Mouse (Mus musculus) liver, embryonic 11.5 days (tissue): ENCODE results near the gene Dyrk2. TPM values are rescaled to one million over a fixed set of nuclear protein-coding genes. Genes with fewer than 3 reads are reported as not detected.

Experiments
- ATAC-seq: fragments of 200-750 bp; cut with Nextera tagmentation; replicated peaks from 2 replicates; pipeline ENCODE4 v1.8.0; 2017; ENCODE audit warnings: moderate number of reproducible peaks, mild to moderate bottlenecking, moderate TSS enrichment, moderate library complexity; ENCODE audit not compliant: low FRiP score
- DNase-seq: peaks from one replicate; pipeline ENCODE4 v3.0.0-alpha.2; 2017; ENCODE audit warnings: low spot score
- H3K27ac ChIP-seq: fragments of 300-500 bp; sonication (generic); 2 replicates; pipeline ENCODE4 v1.5.1; 2014; ENCODE audit warnings: mild to moderate bottlenecking, low read depth, low read length, control low read depth
- H3K27me3 ChIP-seq: fragments of 300-500 bp; sonication (generic); replicated peaks from 2 replicates; pipeline ENCODE4 v1.6.1; 2014; ENCODE audit warnings: low read length, mixed read lengths; ENCODE audit not compliant: control insufficient read depth, insufficient read depth
- H3K36me3 ChIP-seq: fragments of 300-500 bp; sonication (generic); 2 replicates; pipeline ENCODE4 v1.6.1; 2014; ENCODE audit warnings: mild to moderate bottlenecking, low read length, moderate library complexity, mixed read lengths; ENCODE audit not compliant: control insufficient read depth, insufficient read depth
- H3K4me1 ChIP-seq: fragments of 300-500 bp; sonication (generic); replicated peaks from 2 replicates; pipeline ENCODE4 v1.6.1; 2014; ENCODE audit warnings: low read length, mixed read lengths; ENCODE audit not compliant: control insufficient read depth, insufficient read depth
- H3K4me2 ChIP-seq: fragments of 300-500 bp; sonication (generic); 2 replicates; pipeline ENCODE4 v1.6.1; 2014; ENCODE audit warnings: mild to moderate bottlenecking, control low read depth, moderate library complexity
- H3K4me3 ChIP-seq: fragments of 300-500 bp; sonication (generic); 2 replicates; pipeline ENCODE4 v1.5.1; 2014; ENCODE audit warnings: low read depth, low read length, control low read depth
- H3K9ac ChIP-seq: fragments of 300-500 bp; sonication (generic); 2 replicates; pipeline ENCODE4 v1.6.1; 2014; ENCODE audit warnings: low read depth, low read length, control low read depth
- H3K9me3 ChIP-seq: fragments of 300-500 bp; sonication (generic); 2 replicates; pipeline ENCODE4 v1.6.1; 2016; ENCODE audit warnings: low read length, inconsistent platforms, mixed read lengths; ENCODE audit not compliant: control insufficient read depth
- WGBS: fragments of 180-500 bp; shearing (Covaris S2); extraction: QIAGEN DNeasy Blood & Tissue Kit; methylation state at CpG from one replicate; pipeline ENCODE4 v1.1.7; 2014; 5-methylcytosine and 5-hydroxymethylcytosine counted together
- polyA plus RNA-seq: library from polyadenylated mRNA; unstranded; fragments of >200 nt; fragmentation: Nextera tagmentation; extraction: Ambion mirVana; gene quantifications from 2 replicates; pipeline ENCODE4 v1.2.1, GENCODE M21; 2014

Dyrk2 gene
- polyA plus RNA-seq, 1 experiment from 2014 or later, result 6.0 TPM

DNA sequence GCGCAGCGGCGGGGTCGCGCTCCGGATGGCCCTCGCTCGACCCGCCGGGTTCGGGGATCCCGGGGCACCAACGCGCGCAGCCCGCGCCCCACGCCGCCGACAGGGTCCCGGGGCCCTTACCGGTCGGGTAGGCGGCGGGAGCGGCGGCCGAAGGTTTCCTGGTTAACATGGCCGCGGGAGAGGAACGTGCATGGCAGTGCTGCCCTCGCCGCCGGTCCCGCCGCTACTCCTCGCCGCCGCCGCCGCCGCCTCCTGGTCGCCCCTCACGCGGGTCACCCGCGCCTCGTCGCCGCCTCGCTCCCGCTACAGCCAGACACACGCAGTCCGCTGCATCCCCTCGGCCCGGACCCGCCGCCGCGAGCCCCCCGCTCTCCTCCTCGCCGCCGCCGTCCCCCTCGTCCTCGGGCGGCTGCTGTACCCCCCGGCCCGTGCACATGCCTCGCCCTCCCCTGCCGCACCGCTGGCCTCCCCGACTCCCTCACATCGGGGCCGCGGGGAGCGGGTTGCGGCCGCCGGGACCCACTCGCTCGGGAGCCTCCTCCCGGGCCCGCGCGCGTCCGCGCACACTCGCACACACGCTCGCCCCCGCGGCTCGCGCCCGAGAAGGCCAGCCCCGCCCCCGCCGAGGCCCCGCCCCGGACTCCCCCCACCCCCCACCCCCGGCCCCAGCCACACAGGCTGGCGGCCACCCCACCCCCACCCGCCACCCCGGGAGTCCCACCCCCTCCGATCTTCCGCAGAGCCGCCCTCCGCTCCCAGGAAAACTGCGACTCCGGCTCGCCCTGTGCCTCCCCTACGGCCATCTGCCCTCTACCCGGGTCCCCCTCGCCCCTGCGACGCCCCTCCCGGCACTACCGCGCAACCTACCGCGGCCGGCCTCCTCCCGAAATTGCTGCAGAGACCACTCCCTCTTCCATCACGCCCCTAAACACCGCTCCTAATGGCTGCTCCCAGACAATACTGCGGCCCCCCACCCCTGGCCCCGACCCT is 1.1 kb downstream of the Dyrk2 start:
- Histone ChIP-seq H3K36me3 (0 out of 2 replicates have a peak, but pooled peaks cover 4% of the 10 kb centered on the region), H3K27me3 (no peaks in the 10 kb centered on the region), H3K27ac (peak overlapping the region; percentile 89), H3K9ac (peak overlapping the region; percentile 93), H3K4me1 (peaks cover 21% of the 10 kb centered on the region), H3K9me3 (no peaks in the 10 kb centered on the region), H3K4me3 (peak overlapping the region; percentile 84), H3K4me2 (peak overlapping the region; percentile 88)
- ATAC-seq (peak; percentile 76), DNase-seq (peak; percentile 88)
- under 1% methylated on average over 84 of the region's 130 CpGs for WGBS

DNA sequence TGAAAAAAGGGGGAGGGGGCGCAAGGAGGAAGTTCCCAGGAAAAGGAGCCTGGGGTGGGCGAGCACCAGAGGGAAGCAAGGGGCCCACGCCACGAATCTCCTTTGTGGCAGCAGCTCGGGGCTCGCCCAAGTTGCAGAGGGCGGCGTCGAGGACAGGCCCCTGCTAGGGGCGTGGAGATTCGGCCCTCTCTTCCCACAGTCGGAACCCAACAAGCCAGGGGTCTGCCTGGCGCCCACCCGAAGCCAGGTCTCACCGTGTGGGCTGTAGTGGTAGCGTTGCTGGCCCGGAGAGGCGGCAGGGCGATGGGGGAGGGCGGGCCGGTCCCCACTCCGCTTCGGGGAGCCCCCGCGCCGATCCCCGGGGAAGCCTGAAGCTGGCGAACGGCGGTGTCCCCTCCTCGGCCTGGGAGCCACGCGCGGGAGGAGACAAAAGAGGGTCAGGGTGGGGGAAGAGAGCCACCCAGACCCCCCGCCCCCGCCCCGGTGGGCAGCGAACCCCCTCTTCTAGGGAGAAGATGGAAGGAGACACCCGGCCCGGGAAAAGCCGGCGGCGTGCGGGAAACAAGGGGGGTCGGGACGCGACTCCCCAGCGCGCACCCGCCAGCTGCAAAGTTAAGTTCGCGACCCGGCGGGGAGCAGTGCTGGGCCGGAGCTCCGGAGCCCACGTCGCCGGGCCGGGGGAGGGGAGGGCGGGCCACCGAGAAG is 2.0 kb downstream of the Dyrk2 start:
- peak; percentile 72 for DNase-seq
- peak; percentile 46 for ATAC-seq
- peak overlapping the region; percentile 88 for H3K4me2 ChIP-seq
- WGBS, result under 1% methylated on average over 57 of the region's 62 CpGs
- H3K27me3 ChIP-seq, result no peaks in the 10 kb centered on the region
- H3K27ac ChIP-seq, result peak overlapping the region; percentile 89
- no peaks in the 10 kb centered on the region for H3K9me3 ChIP-seq
- peak overlapping the region; percentile 84 for H3K4me3 ChIP-seq
- H3K36me3 ChIP-seq, result peaks cover 8% of the 10 kb centered on the region; the same call in 1 of the 2 replicates
- peaks cover 21% of the 10 kb centered on the region for H3K4me1 ChIP-seq
- peak overlapping the region; percentile 93 for H3K9ac ChIP-seq

DNA sequence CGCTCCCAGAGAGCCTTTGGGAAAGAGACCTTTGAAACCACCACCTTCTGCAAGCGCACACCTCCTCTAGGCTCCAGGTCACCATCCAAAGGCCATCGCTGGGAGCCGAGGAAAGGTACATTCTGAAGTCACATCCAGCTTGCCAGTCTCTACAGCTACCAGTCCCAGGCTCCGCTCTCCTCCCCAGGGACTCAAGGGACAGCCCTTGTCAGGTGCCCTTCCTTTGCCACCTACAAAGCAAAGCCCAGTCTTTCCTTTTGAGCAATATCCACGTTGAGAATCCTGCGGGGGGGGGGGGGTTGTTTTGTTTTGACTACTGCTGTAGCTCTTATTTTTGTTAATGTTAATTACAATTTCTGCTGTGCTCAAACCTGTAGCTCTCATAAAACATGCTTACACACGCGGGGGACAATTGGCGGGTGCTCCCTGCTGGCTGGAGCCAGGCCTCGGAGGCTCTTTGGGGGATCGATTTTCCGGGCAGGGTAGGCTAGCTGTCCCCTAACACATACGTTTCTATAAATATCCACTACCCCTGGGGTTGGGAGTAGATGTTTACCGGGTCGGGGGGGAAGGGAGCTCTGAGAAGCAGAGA is 2.6 kb downstream of the Dyrk2 start:
- ATAC-seq (no peak), DNase-seq (no peak)
- Histone ChIP-seq H3K9ac (peak overlapping the region; percentile 93), H3K36me3 (peaks cover 13% of the 10 kb centered on the region; the same call in 1 of the 2 replicates), H3K9me3 (no peaks in the 10 kb centered on the region), H3K4me1 (peaks cover 21% of the 10 kb centered on the region), H3K4me2 (peak overlapping the region; percentile 88), H3K27ac (peak overlapping the region; percentile 89; the same call in 1 of the 2 replicates), H3K4me3 (peak overlapping the region; percentile 84), H3K27me3 (no peaks in the 10 kb centered on the region)
- WGBS, result 19% methylated on average over 16 of the region's 16 CpGs

DNA sequence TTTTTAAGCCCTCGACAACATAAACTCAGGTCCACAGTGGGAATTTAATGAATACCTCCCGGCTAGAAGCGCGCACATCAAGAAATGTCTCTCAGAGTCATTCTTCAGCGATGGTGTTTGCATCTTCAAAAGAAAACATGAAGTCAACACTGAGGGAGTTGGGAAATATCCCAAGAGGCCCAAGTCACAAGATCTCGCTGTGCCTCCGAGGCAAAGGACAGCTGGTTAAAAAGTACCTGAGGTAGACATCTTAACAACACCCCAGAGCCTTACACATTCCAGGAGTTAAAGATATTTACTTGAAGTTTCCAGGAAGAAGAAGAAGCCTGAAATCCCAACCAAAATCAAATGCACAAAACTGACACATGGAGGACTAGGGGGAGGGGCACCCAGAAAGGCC is 5.0 kb downstream of the Dyrk2 start:
- peaks cover 35% of the 10 kb centered on the region for H3K36me3 ChIP-seq
- peaks cover 14% of the 10 kb centered on the region for H3K4me1 ChIP-seq
- H3K9ac ChIP-seq, result no peak overlapping the region
- no peak overlapping the region for H3K27ac ChIP-seq
- H3K4me3 ChIP-seq, result no peak overlapping the region
- H3K27me3 ChIP-seq, result no peaks in the 10 kb centered on the region
- H3K9me3 ChIP-seq, result no peaks in the 10 kb centered on the region; the same call in 1 of the 2 replicates
- H3K4me2 ChIP-seq, result no peak overlapping the region
- 91% methylated on average over 7 of the region's 7 CpGs for WGBS
- ATAC-seq (no peak), DNase-seq (no peak)

GRCm38 (mm10) chr10:118863611-118864010 is 6.4 kb downstream of the Dyrk2 start:
- H3K27ac ChIP-seq, result no peak overlapping the region
- no peak overlapping the region for H3K4me3 ChIP-seq
- H3K4me1 ChIP-seq, result peaks cover 12% of the 10 kb centered on the region
- no peak overlapping the region for H3K9ac ChIP-seq
- H3K27me3 ChIP-seq, result no peaks in the 10 kb centered on the region
- no peak for ATAC-seq
- WGBS, result 90% methylated on average over 8 of the region's 8 CpGs
- no peak overlapping the region for H3K4me2 ChIP-seq
- no peaks in the 10 kb centered on the region; the same call in 1 of the 2 replicates for H3K9me3 ChIP-seq
- H3K36me3 ChIP-seq, result peaks cover 49% of the 10 kb centered on the region
- DNase-seq, result peak; percentile 22

DNA sequence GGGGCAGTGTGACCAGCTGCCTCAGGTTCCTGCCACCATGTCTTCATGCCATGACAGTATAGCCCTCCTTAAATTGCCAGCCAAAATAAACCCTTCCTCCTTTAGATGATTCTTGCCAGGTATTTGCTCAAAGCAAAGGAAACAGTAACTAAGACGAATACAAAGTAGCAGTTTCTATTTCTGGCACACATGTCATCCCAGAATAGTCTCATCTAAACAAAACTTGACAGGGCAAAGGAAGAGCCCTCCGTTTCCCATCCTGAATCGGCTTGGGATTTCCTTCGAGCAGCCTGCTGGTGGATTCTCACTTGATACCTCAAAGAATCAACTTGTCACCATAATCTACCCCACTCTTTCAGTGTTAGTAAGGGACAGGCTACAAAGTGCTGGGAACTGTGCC is 7.8 kb downstream of the Dyrk2 start:
- Histone ChIP-seq H3K9ac (no peak overlapping the region), H3K4me1 (peaks cover 10% of the 10 kb centered on the region), H3K27ac (no peak overlapping the region), H3K4me2 (no peak overlapping the region), H3K27me3 (no peaks in the 10 kb centered on the region), H3K4me3 (no peak overlapping the region), H3K9me3 (no peaks in the 10 kb centered on the region; the same call in 1 of the 2 replicates), H3K36me3 (peaks cover 53% of the 10 kb centered on the region)
- ATAC-seq (no peak), DNase-seq (no peak)
- WGBS, result 78% methylated on average over 4 of the region's 4 CpGs

- DNase-seq, result no peak
- peaks cover 2% of the 10 kb centered on the region; the same call in 1 of the 2 replicates for H3K4me1 ChIP-seq
- H3K9me3 ChIP-seq, result no peaks in the 10 kb centered on the region; the same call in 1 of the 2 replicates
- no peak overlapping the region for H3K4me2 ChIP-seq
- no peaks in the 10 kb centered on the region for H3K27me3 ChIP-seq
- H3K9ac ChIP-seq, result no peak overlapping the region
- WGBS, result 86% methylated on average over 11 of the region's 11 CpGs
- ATAC-seq, result no peak
- H3K4me3 ChIP-seq, result no peak overlapping the region
- H3K27ac ChIP-seq, result no peak overlapping the region
- peaks cover 56% of the 10 kb centered on the region for H3K36me3 ChIP-seq
These were observed 8.6 kb downstream of the Dyrk2 start for GRCm38 (mm10) chr10:118861234-118862025.

GRCm38 (mm10) chr10:118859655-118860054 is 10.4 kb downstream of the Dyrk2 start:
- no peaks in the 10 kb centered on the region for H3K4me1 ChIP-seq
- H3K4me3 ChIP-seq, result no peak overlapping the region
- no peak overlapping the region for H3K27ac ChIP-seq
- H3K27me3 ChIP-seq, result no peaks in the 10 kb centered on the region
- ATAC-seq (no peak), DNase-seq (no peak)
- H3K9me3 ChIP-seq, result no peaks in the 10 kb centered on the region; the same call in 1 of the 2 replicates
- peaks cover 53% of the 10 kb centered on the region for H3K36me3 ChIP-seq
- H3K9ac ChIP-seq, result no peak overlapping the region
- H3K4me2 ChIP-seq, result no peak overlapping the region
- 96% methylated on average over 21 of the region's 21 CpGs for WGBS
